Mouse (Mus musculus) R1 (cell line): ENCODE results near the gene Stard3nl.

Source experiments
- DNase-seq: peaks from one replicate; pipeline ENCODE4 v3.0.0-alpha.2; 2018; ENCODE audit warnings: low read depth, low spot score

Stard3nl gene

DNA sequence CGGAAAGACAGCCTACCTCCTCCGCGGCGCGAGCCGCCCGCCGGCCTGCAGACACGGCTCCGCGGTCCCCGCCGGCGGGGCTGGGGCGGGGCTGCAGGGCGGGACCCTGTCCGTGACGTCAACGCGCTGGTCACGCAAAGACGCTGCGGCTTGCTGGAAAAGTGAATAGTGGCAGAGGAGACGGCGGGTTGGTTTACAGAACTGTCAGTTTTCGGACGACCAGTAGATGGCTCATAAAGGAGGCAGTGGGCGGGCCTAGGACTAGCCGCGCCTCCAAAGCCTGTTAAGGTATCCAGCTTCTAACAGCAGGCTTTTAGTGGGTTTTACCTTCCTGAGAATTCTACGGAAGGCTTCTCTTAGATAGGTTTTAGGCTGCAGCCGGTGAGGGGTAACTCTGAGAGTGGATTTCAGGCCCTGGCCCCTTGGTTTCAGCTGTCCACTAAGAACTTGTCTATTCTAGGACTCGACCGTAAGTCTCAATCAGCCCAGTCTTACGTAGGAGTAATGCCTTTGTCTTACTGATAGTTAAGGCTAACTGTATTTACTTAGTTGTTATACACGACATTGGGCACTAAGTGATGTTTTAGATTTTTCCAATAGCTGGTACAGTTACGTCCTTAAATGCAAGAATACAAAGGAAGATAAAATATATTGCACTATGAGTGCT, at the start of gene Stard3nl:
Gene Stard3nl (minus strand): TSS at position 108 of the 667 bp plus-strand sequence.
- DNase-seq: peak; percentile 99

GRCm38 (mm10) chr13:19438040-19438439, 42.4 kb upstream of the Stard3nl start:
- DNase-seq: peak; percentile 31

DNA sequence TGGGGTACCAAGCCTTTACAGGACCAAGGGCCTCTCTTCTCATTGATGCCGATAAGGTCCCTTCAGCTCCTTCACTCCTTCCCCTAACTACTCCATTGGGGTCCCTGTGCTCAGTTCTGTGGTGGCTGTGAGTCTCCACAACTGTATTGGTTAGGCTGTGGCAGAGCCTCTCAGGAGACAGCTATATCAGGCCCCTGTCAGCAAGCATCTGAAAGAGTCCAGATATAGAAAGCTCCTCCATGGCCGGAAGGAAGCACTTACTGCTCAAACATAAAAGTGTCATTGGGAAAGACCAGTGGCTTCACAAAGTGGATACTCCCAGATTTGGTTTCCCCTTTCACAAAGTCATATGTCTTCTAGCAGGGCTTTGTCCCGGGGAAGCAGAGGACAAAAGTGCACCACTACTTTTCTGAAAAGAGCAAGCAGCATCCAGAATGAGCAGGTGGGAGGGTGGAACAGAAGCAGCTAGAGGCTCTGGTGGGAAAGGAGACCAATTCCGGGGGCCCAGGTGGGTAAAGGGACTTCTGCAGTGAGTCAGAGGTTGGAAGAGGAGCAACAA, 34.3 kb upstream of the Stard3nl start:
- no peak for DNase-seq

DNA sequence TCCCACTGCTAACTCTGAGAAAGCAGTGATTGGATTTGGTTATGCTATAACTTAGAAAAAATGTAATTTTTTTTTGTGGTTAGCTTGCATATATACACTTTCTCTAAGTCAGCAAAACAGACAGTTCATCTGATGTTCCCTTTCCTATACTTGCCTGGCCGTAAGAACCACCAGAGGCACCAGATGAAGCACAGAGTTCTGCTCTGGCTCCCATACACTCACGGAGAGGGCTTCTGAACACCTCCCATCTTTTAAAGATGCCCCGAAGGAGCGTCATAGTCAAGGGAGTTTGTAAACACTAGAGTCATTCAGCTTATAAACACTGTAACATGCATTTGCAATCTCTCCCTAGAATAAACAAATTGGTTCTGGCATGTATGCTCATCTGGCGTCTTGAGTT, 32.5 kb upstream of the Stard3nl start:
- no peak for DNase-seq

DNA sequence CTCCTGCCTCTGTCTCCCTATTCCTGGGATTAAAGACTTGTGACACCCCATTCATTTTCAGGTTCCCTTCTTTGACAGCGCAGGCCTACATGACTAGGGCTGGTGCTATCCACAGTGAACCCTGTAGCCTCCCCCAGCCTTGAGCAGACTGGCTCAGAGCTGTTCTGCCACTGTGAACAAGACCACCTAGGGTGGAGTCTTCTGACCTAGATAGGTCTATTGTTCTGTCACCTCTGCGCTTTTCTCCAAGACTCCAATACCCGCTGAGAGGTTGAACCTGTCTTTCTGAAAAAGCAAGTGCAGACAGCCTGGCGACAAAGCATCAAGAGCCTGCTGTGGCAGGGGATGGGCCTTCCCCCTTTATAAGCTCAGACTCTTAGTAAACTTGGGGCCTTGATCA, 29.0 kb upstream of the Stard3nl start:
- peak; percentile 77 for DNase-seq

DNA sequence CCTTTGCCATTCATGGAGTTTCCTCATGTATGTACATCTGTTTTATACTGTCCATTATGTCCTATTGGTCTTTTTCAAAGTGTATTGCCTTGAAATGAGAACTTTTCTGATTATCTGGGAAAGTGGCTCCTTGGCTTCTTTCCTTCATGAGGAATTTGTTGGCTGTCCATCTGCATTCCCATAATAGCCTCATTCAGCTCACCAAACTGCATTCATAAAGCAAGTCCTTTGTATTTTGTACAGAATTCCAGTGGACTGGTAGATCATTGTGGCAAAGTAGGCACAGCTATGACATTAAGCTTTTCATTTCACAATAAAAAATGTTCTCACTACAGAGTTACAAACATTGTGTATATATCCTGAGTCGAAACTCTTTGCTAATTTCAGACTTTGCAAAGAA, 26.9 kb upstream of the Stard3nl start:
- no peak for DNase-seq

DNA sequence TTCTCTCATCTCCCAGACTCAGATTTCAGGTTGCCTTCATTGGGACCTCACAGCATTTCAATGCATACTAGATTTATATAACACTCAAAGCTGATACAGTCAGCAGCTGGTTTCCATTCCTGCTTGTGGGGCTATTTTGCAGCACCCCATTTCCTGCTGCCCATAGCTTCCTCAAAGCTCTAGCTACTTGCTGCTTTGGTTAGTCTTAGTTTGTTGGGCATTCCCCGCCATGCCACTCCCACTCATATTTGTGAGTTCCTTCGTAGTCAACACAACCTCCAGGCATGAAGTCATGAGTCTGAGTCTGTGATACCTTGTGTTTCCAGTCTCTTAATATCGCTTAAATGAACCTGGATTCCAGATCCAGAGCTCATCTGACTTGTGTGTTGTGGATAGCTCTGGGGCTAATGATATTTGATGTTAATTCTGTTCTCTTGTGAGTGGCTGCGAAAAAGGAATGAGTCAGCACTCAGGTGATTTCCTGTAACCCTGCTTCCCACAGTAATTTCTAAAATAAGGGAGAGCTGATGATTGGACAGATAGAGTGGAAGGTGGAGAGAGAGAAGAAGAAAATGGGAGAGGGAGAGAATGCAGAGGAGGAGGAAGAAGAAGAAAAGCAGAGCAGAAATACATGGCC, 22.4 kb upstream of the Stard3nl start:
- DNase-seq: no peak

DNA sequence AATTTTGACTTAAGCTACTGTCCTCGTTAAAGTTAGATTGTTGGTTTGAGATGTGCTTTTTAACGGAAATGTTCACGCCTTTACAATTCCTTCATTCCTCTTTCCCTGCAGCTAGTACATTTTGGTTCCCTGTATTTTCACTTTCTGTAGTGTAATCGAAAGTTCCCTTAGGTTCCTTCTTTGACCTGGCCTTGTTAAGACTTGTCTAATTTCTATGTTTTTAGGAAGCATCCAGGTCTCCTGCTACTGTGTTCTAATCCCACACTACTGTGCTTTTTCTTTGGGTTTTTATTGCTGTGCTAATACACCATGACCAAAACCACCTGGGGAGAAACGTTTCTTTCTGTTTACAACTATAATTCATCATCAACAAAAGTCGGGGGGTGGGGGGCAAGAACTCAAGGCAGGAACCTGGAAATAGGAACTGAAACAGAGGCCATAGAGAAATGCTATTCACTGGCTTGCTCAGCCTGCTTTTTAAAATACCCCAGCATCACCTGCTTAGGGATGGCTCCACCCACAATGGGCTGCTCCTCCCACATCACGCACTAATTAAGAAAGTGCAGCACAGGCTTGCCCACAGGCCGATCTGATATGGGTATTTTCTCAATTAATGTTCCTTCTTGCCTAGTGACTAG, 20.4 kb upstream of the Stard3nl start:
- DNase-seq: no peak

DNA sequence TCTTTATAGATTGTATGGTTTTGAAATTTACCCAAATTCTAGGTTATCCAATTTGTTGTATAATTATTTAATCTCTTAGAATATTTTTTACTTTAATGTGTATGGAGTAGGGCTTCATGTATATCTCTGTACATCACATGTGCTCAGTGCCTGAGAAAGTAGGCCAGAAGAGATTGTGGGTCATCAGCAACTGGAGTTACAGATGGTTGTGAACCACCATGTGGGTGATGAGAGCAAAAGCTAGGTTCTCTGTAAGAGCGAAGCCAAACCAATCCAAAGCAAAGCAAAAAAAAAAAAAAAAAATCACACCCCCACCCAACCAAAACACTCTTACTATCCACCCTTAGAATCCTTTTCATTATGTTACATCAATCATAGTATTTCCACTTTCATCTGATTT, 19.7 kb upstream of the Stard3nl start:
- no peak for DNase-seq

GRCm38 (mm10) chr13:19412334-19412939, 16.8 kb upstream of the Stard3nl start:
- no peak for DNase-seq

DNA sequence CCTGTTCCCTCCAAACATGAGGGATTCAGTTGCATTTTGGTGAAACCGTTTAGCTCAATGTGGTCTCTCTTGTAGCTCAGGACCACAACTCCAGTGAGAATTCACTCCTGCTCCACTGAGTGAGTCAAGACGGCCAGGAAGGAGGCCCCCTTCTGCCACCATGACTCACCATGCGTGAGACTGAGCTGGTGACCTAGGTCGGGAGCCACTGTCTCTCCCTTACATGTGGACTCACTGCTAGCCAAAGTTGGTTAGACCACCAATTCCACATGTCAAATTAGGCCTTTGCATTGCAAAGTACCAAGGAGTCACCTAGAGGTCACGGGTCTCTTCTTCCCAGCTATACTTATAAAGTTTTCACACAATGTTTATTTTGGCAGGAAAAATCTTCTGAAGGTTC, 16.3 kb upstream of the Stard3nl start:
- no peak for DNase-seq

GRCm38 (mm10) chr13:19410694-19411093, 15.1 kb upstream of the Stard3nl start:
- no peak for DNase-seq

GRCm38 (mm10) chr13:19407953-19408352, 12.4 kb upstream of the Stard3nl start:
- no peak for DNase-seq

- DNase-seq: no peak
Observed at GRCm38 (mm10) chr13:19404623-19405022, 9.0 kb upstream of the Stard3nl start.

DNA sequence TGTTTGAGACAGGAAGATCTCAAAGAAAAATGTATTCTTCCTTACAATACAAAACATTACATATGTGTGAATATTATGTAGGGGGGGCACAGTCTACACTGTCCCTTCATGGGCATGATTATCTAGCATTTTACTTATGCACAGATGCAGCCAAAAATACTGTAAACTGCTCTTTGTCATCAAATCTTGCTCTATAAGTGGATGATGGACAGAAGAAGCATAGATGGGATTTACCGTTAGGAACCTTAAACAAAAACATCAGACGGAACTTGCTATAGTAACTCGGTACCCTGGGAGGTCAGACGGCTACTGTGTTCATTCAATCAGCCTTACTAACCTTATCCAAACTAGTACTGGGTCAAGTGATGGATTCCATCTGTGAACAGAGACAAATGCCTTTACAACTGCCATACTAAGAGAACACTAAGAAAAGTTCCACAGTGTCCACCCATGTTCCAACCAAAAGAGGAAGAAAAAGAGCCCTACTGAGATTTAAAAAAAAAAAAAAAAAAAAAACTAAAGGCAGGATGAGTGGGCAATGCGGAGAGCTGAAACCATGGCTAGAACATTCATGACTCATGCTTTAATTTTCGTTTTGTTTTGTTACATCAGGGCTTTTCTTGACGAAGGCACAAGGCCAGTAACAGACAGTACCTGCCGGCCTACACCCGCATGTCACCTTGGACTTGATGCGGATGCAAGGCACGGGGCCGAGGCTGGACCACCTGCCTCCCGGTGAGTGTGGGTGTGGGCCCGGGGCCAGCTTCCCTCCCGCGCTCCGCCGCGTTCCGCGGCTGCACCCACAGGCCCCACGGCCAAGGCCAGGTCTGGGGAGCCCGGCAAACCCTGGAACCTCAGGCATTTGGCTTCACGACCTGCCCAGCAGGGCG, 552 bp downstream of the Stard3nl start:
- DNase-seq: no peak

GRCm38 (mm10) chr13:19394171-19394570, 1.4 kb downstream of the Stard3nl start:
- peak; percentile 47 for DNase-seq

- DNase-seq: peak; percentile 84
Observed at GRCm38 (mm10) chr13:19393731-19394130, 1.9 kb downstream of the Stard3nl start.

DNA sequence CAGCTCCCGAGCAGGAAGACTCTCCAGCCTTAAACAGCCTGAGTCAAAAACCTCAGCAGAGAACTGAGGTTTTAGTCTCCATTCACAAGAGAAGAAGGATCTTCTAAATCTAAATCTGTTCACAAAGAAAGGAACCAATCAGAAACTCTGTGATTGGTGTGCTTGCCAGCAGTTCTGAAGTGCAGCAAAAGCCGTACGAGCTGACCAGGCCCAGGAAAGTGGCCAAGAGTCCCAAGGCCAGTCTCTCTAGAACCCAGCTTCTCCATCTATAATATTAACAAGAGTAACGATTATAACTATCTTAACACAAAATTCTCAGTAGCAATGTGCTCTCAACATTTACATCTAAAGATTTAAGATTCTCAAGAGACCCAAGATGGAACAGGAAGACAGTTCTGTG, 4.0 kb downstream of the Stard3nl start:
- no peak for DNase-seq

GRCm38 (mm10) chr13:19390296-19390695, 5.3 kb downstream of the Stard3nl start:
- DNase-seq: no peak

DNA sequence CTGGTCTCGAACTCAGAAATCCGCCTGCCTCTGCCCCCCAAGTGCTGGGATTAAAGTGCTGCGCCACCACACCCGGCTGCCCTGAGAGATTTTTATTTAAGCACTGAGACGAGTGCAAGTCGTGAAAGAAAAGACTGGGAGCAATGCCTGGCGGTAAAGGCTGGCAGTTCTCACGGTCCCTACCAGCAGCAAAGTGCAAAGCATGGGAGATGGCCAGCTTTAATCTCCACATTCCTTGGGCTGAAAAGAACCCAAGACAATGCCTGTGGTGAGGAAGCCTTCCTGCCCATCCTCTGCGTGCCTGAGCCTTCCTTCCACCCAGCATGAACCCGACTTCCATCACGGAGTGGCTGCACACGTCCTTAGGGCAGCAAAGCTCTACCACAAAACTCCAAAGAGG, 5.7 kb downstream of the Stard3nl start:
- DNase-seq: peak; percentile 90

DNA sequence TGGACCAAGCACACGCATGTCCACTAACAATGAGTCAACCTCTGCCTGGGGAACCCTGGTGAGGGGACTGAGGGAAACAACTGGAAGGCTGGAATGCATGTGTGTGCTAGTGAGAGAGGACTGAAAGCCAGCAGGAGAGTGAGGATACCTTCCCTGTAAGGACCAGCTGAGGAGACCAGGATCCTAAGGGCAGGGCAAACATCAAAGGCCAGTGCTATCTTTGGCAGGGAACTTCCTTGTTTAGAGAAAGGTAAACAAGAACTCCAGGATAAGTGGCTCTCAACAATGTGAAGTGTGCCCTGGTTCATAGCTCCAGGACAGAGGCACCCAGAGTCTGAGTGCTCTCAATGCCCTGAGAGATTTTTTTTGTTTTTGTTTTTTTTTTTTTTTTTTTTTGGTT, 6.2 kb downstream of the Stard3nl start:
- DNase-seq: no peak
